Mouse (Mus musculus) heart, postnatal 4 days (tissue): ENCODE measurements around the gene Tmem14c. TPM values are rescaled to one million over a fixed set of nuclear protein-coding genes. Genes with fewer than 3 reads are reported as not detected.

Experiments
- DNase-seq: peaks from one replicate; pipeline ENCODE4 v3.0.0; 2021
- total RNA-seq, 2 experiments: library from RNA; stranded (reverse); gene quantifications; 2 replicates each; pipeline ENCODE4 v1.2.3; 2021

The Tmem14c gene
- total RNA-seq, 2 experiments from 2014 or later = 181 to 184 TPM

DNA sequence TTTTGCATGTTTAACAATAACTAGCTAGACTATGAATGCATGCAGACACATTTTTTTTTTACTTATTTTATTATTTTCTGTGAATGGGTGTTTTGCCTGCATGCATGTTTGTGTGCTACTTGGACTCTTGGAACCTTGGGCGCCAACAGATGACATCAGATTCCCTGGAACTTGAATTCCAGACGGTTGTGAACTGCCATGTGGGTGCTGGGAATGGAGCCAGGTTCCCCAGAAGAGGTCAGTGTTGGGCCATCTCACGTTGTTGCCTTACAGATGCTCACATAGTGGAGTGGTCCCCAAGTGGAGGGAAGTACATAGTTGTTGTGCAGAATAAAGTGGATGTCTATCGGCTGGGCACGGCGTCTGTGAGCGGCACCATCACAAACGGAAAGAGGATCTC, 7.1 kb upstream of the Tmem14c start:
- no peak for DNase-seq

DNA sequence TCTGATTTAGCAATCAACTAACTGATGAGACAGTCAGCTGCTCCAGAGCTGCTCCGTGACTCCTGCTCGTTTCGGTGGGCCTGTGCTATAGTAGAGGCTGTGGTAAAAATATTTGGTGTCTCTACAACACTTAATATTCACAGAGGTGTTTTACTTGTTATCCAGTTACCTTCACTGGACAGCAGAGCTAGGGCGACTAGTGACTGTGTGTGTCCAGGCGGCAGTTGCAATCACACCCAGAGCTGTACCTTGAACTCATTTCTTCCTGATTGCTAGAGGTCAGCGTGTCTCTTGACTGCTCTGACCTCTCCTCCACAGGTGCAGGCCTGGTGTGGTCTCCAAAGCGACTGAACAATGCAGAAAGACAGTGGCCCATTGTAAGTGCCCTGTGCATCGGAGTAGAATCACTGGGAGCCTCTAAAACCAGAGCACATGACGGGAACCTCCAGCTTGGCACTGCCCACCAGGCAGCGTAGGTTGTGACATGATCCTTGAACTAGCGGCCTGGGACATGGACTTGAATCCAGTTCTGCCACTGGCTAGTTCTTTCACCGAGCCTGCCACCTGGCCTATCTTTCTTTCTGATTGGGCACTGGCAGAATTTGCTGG, 809 bp downstream of the Tmem14c start:
- no peak for DNase-seq

DNA sequence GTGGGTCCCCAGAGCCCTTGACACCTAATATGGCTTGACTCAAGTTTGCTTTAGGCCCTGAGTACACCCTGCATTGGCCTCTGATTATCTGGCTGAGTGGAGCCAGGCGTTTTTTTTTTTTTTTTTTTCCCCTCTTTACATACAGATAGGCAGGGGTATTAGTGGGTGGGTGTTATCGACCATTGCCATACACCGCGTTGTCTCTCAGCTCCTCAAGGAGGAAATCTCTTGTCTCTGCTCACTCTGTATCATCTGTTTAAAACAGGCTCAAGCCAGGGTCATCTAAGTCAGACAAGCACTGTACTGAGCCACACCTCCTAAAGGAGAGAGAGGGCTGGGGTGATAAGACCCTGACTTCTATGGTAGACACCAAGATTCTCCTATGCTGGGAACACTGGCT, 1.7 kb downstream of the Tmem14c start:
- DNase-seq = no peak

DNA sequence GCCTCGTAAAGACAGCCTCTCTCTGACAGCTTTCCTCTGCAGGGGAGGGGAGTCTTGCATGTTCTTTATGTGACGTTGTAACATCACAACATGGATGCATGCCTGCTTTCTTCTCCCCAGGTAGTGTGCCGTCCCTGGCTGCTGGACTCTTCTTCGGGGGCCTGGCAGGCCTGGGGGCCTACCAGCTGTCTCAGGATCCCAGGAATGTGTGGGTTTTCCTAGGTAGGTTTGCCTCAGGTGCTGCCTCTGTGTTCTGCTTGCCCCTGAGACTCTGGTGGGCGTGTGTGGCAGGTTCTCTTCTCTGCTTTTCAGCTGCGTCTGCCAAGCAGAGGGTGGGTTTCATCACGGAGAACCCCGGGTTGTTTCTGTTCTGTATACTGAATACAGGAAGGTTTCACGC, 2.1 kb downstream of the Tmem14c start:
- no peak for DNase-seq

DNA sequence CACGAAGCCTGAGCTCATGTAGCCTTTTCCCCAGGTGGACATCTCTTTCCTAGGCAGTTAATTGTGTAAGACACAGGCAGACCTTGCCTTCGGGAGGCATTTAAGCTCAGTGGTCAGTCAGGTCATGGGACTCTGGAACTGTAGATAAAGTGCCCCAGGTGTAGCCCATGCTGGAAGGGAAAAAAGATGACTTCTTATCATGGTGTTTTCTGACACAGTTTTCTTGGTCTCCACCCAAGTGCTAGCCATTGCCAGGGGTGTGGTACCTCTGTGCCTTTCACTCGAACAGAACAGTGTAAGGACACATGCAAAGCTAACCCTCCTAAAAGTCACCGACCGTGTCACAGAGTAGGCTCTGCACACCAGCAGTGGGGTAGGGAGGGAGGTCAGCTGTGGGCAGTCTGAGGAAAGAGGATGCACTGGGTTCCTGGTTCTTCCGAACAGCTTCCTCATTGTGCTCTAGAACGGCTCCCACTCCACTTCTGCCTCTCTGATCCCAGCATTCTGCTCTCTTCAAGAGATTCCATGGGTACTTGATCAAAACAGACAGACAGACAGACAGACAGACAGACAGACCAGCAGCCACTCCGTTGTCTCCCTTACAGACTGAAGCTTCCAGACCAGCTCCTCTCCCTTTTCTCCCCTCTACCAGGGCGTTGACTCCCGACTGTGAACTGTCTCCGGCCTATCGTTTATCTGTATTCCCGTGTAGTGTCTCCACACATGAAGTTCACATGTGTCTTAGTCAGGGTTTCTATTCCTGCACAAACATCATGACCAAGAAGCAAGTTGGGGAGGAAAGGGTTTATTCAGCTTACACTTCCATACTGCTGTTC, 2.9 kb downstream of the Tmem14c start:
- DNase-seq = no peak

DNA sequence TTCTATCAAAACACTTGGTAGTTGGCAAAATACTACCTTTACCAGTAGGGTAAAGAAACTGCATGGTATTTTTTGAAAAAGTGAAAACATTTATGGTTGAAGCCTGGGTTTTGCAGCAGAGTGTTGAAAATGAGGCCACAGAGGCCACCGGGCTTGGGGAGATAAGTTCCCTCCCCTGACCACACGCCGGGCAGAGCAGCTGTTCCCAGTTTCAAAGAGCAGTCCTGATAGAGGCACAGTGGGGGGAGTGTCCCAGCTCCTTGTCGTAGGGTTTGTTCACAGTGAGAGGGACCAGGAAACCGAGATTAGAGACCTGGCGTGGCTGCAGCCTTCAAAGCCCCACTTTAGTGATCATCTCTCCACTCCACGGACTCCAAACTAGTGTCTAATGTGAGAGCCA, 4.4 kb downstream of the Tmem14c start:
- DNase-seq = no peak

DNA sequence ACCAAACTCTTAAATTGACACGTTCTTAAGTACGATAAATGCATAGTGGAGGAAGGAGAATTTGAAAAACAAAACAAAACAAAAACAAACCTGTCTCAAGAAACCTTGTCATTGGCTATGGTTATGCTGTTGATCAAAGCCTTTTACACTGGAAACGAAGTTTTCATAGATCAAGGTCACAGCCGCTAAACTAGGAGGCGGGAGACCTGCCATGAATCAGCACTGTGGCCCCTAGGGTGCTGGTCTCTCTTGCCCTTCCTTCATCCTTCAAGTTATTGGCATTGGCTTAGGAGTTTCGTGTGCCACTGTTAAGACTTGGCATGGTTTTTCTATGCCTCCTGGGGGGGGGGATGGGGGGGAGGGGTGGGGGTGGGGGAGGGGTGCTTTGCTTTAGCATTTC, 5.5 kb downstream of the Tmem14c start:
- no peak for DNase-seq

DNA sequence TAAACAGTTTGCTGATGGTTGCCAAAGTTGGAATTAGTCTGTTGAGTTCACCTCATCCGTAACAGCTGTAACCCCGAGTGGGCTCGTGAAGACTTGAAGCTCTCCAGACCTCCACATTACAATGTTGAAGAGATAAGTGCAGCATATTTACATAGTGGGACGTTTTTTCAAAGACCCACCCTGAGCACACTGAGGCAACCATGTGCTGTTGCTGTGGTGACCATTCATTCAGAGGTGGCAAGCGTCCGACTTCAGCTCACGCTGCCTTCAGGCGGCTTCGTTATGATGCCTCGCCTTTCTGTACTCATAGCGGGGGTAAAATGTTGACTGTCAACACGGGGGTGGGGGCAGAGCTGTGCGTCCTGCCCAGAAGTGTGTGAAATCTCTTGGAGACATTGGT, 6.0 kb downstream of the Tmem14c start:
- DNase-seq = no peak

DNA sequence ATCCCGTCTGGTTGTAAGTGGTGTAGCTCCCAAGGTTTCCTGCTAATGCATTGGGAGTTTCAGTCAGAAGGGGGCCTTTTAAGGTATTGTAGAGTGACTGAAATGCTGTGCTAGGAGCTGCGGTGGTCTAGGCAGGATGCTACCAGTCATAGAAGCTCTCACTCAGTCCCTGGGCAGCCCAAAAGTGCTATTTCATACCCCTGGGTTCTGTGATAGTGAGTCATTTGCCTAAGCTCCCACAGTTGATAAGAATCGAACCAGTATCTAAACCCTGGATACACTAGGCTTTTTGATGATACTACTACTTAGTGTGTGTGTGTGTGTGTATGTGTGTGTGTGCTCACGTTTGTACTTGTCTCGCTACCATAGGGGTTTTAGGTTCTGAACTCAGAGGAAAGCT, 14.0 kb downstream of the Tmem14c start:
- DNase-seq = no peak

DNA sequence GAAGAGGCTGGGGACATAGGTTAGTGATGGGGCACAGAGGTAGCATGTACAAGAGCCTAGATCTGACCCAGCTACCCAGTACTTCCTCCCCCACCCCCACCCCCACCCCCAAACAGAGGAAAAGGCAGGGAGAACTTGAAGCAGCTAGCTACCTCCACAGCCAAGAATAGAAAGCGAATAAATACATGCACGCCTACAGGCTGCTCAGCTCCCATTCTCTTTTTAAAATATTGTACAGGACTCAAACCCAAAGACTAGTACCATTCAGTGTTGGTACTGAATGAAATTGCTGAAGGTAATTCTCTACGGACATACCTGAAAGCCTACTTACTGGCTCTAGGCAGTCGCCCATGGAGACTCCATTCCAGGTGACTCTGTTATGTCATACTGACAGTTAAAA, 26.4 kb downstream of the Tmem14c start:
- no peak for DNase-seq

DNA sequence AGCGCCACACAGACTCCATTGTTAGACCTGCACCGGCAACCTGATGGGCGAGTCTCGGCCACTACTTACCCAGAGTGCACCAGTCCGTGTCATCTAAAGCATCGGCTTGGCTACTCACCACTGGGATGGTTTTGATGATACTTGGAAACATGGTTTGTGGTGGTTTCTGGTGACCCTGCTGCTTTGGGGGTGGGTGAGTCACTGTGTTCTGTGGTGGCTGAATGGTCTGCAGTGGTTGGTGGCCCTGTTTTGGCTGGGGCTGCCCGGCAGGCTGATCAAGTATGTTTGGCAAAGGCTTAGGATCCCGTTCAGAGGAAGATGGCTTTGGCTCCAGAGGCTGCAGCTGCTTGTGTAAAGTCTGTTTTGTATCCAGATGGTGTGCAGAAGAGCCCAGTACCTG, 29.8 kb downstream of the Tmem14c start:
- no peak for DNase-seq

DNA sequence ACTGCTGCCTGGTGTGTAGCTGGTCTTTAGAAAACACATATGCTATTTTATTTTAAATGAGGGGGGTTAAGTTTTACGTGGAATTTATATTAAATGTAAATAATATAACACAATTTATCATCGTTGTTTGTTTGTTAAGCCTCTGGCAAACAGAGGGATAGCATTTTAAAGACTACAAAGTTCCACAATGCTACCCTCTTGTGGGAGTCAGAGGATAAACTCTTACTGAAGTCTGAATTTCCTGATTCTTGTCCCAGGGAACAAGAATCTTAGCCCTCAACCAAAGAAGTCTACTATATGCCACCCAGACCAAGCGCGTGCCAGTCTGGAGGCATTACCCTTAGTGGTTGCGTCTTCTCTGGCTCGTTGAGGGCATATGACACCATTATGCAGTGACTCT, 31.2 kb downstream of the Tmem14c start:
- no peak for DNase-seq

DNA sequence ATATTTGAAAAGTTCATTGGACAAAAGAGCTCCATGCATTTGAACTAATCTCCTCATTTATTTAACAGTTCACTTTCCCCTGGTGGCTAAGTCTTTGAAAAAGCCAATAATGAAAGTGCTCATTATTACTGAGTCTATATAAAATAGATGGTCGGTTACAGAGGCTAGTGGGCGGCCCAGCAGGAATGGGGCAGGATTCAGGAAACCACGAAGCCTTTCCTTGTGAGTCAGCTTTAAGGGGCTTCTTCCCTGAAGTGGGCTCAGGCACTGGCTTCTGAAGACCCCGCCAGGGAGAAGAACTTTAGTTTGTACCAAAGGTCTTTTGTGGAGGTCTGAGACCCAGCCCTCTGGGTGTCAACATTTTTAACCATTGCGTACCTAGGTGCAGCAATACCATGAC, 35.9 kb downstream of the Tmem14c start:
- no peak for DNase-seq

DNA sequence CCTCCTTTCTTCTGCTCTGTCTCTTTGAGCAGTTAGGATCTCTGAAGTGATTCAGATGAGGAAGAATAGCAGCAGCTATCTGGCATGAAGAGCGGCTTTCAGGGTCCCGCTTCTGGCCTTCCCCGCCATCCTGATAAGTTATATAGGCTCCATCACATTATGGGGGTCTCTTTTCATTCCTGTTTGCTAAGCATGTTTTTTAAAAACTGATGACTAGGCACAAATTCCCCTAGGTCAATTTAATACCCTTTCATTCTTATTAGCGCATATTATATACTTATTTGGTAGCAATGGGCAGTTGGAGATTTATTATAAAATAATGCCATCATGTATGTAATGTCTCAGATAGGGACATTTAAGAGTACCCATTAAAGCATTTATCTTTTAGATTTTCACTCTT, 51.5 kb downstream of the Tmem14c start:
- DNase-seq = no peak

DNA sequence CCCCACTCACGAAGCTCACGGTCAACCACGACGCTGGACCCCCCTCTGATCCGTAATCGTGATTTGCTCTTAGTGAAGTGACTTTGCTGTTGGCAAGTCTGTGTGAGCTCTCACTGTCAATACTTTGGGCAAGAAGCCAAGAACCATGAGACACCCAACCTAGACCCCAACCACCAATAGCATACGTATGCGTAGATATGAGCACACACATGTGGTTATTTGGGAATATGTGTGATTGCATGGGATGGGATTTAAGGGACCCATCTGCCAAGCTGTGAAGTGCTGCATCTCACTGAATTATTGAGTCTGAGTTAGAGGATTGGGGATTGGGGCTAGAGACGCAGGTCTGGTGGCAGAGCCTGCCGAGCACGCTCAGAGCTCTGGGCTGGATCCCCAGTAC, 55.5 kb downstream of the Tmem14c start:
- DNase-seq = no peak

Other genes starting within 250 kb of the Tmem14c start
- gene Gcnt2, start 156.5 kb upstream of the Tmem14c start, total RNA-seq = 10 to 100 TPM; 12.7 to 14.5 TPM
- 10 to 100 TPM; 33.7 to 35.6 TPM for gene Pak1ip1, start 15.3 kb upstream of the Tmem14c start, total RNA-seq
- not detected for gene Mak, start 63.4 kb downstream of the Tmem14c start, total RNA-seq
- gene Gcm2, start 94.7 kb downstream of the Tmem14c start, total RNA-seq = not detected
- gene Sycp2l, start 98.0 kb downstream of the Tmem14c start, total RNA-seq = not detected
- gene Elovl2, start 204.1 kb downstream of the Tmem14c start, total RNA-seq = under 1 TPM; 0.55 to 0.68 TPM
- 10 to 100 TPM; 17.4 to 18.5 TPM for gene Smim13, start 233.6 kb downstream of the Tmem14c start, total RNA-seq